Mouse (Mus musculus) CD4-positive helper T cell, adult 2 months (primary cell): ENCODE results near the gene Tcl1.
"Not testable (repeated sequence)": the region's sequence is repeated elsewhere in the genome, so short reads cannot be mapped to it uniquely, and the experiment has no call there.

Source experiments
- DNase-seq: peaks from one replicate; pipeline ENCODE4 v3.0.0-alpha.2; 2012; ENCODE audit warnings: low read depth, missing footprints, low spot score

The Tcl1 gene

GRCm38 (mm10) chr12:105181040-105181644 is 41.5 kb downstream of the Tcl1 start:
- DNase-seq, result not testable (repeated sequence)

- not testable (repeated sequence) for DNase-seq
Measured at GRCm38 (mm10) chr12:105176044-105176443, 46.5 kb downstream of the Tcl1 start, which contains the start of gene Tcl1b5. Gene Tcl1b5, plus strand, starts transcription at chr12:105176344.

DNA sequence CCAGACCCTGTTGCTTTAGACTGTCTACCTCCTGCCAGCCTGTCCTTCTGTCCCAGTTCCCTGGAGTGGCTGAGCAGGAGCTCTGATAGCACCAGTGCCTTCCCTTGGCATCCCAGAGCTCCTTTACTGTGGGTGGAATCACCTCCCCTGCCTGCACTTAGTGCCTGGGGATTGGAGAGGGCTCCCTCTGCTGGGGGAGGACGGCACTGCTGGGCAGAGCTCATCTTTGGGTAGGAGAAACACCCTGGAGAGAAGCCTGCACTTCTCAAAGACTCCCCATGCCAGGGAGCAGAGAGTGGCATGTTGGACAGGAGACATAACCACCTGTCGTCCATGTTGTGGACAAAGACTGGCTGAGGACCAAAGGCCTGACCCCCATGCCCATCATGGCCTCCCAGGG is 48.3 kb downstream of the Tcl1 start:
- not testable (repeated sequence) for DNase-seq

- DNase-seq, result no peak
Measured at GRCm38 (mm10) chr12:105173366-105173765, 49.2 kb downstream of the Tcl1 start.
